In the genomic region with DNA sequence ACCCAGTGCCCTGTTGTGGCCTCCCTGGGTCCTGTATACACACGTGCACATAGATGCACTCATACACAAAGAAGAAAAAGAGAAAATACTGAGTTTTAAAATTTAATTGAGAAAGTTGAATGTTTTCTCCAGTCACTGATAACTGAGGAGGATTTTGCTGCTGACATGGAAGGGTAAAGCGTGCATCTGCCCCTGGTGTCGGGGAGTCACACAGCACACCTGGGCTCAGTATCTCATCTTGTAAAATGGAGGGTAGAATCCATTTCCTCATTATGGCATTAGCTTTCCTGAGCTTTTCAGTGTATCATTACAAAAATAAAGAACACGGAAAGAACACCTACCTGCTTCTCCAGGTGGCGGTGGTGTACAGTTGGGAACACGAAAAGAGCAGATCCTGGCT, we compare ENCODE assay signal across 18 mouse cellular contexts. TPM values are rescaled to one million over a fixed set of nuclear protein-coding genes. Genes with fewer than 3 reads are reported as not detected.
"Had no signal": no experiment of that assay in that cellular context is flagged by ENCODE, and none has a peak within 500 bp of the region (broad histone marks: within the 10 kb centered on the region; RNA-seq: fewer than 3 reads in every experiment).

No protein-coding gene starts in this region.

- H3K9me3 ChIP-seq: liver, embryonic 13.5 days; liver, embryonic 15.5 days; lung, embryonic 15.5 days; megakaryocyte, embryonic 14.5 days; midbrain, embryonic 12.5 days; midbrain, embryonic 15.5 days; neural tube, embryonic 12.5 days; stomach, embryonic 15.5 days had no signal

- ATAC-seq: liver, postnatal 0 days; lung, postnatal 0 days; midbrain, embryonic 15.5 days had no signal

- H3K4me1 ChIP-seq: lung, embryonic 15.5 days; stomach, embryonic 15.5 days had no signal

- H3K27me3 ChIP-seq: liver, embryonic 13.5 days; liver, embryonic 15.5 days; lung, embryonic 15.5 days; megakaryocyte, embryonic 14.5 days; midbrain, embryonic 12.5 days; midbrain, embryonic 15.5 days; neural tube, embryonic 12.5 days; stomach, embryonic 15.5 days had no signal

- H3K27ac ChIP-seq: liver, embryonic 13.5 days; liver, embryonic 15.5 days; lung, embryonic 15.5 days; macrophage; midbrain, embryonic 12.5 days; midbrain, embryonic 15.5 days; neural tube, embryonic 12.5 days; stomach, embryonic 15.5 days; stomach, postnatal 0 days had no signal

- H3K9ac ChIP-seq: liver, embryonic 13.5 days; liver, embryonic 15.5 days; liver, postnatal 0 days; lung, embryonic 15.5 days; midbrain, embryonic 12.5 days; midbrain, embryonic 15.5 days; neural tube, embryonic 12.5 days; stomach, embryonic 15.5 days had no signal

- DNase-seq: liver, embryonic 13.5 days; liver, postnatal 0 days; lung, adult 2 months; lung, postnatal 14 days; lung, postnatal 36 days; right cerebral cortex, postnatal 14 days had no signal

- H3K4me2 ChIP-seq: liver, embryonic 11.5 days; liver, embryonic 13.5 days; liver, embryonic 15.5 days; lung, embryonic 15.5 days; midbrain, embryonic 12.5 days; midbrain, embryonic 15.5 days; neural tube, embryonic 12.5 days; stomach, embryonic 15.5 days had no signal

- H3K36me3 ChIP-seq: midbrain, embryonic 15.5 days had no signal

- H3K4me3 ChIP-seq: liver, embryonic 13.5 days; liver, embryonic 15.5 days; lung, embryonic 15.5 days; megakaryocyte, embryonic 14.5 days; midbrain, embryonic 12.5 days; midbrain, embryonic 15.5 days; neural tube, embryonic 12.5 days; stomach, embryonic 15.5 days had no signal

RNA-seq across cellular contexts. Expression of gene Aqp11, which starts 12.7 kb away (rescaled TPM):
- total RNA-seq: monocyte, adult 5-6 weeks had no signal
